Mouse (Mus musculus) adrenal gland, adult 8-10 months (tissue): ENCODE data around the gene Scgb1b18. TPM values are rescaled to one million over a fixed set of nuclear protein-coding genes. Genes with fewer than 3 reads are reported as not detected.
"Not testable (repeated sequence)": the region's sequence is repeated elsewhere in the genome, so short reads cannot be mapped to it uniquely, and the experiment has no call there.

Experiments used
- DNase-seq: peaks from one replicate; pipeline ENCODE4 v3.0.0; 2022
- total RNA-seq, 4 experiments: library from RNA; stranded (reverse); gene quantifications; 2 replicates each; pipeline ENCODE4 v1.2.4; 2022

The Scgb1b18 gene
- not detected for total RNA-seq

- not testable (repeated sequence) for DNase-seq
These were observed at the start of gene Scgb1b18 for GRCm38 (mm10) chr7:33185268-33185667. Gene Scgb1b18 (plus strand): TSS chr7:33185568.

- DNase-seq, result not testable (repeated sequence)
These were observed 11.6 kb upstream of the Scgb1b18 start, which contains the start of gene Scgb2b18 for GRCm38 (mm10) chr7:33173764-33174163. Gene Scgb2b18 (minus strand): TSS chr7:33173864.

Other genes starting within 250 kb of the Scgb1b18 start
- gene Scgb2b17, start 129.0 kb upstream of the Scgb1b18 start, total RNA-seq, result not detected
- not detected for gene Scgb1b17, start 122.1 kb upstream of the Scgb1b18 start, total RNA-seq
- gene Scgb2b18, start 11.7 kb upstream of the Scgb1b18 start, total RNA-seq, result not detected
- gene Scgb2b19, start 94.8 kb downstream of the Scgb1b18 start, total RNA-seq, result not detected
- gene Scgb1b19, start 101.7 kb downstream of the Scgb1b18 start, total RNA-seq, result not detected
- gene Scgb2b20, start 180.8 kb downstream of the Scgb1b18 start, total RNA-seq, result not detected
- not detected for gene Scgb1b20, start 187.7 kb downstream of the Scgb1b18 start, total RNA-seq